Mouse (Mus musculus) MEL (cell line): ENCODE measurements around the gene Ly6g6c.

Experiments used
- CTCF ChIP-seq, 3 experiments: IDR thresholded peaks in 2 of 3; conservative IDR thresholded peaks in 1 of 3; 2 replicates each; pipeline ENCODE4 v1.5.1; 2011 to 2012; ENCODE audit warnings: low read length in 3 of 3, low read depth in 2 of 3, mild to moderate bottlenecking in 2 of 3, improper control_type of control experiment in 1 of 3, inconsistent platforms in 1 of 3, mixed read lengths in 1 of 3, moderate library complexity in 1 of 3; ENCODE audit not compliant: control insufficient read depth in 1 of 3, insufficient read depth in 1 of 3, poor library complexity in 1 of 3, severe bottlenecking in 1 of 3
- EP300 ChIP-seq, 2 experiments: IDR thresholded peaks; 2 replicates each; pipeline ENCODE4 v1.6.1; 2011; ENCODE audit warnings: improper control_type of control experiment in 2 of 2, low read length in 2 of 2, low read depth in 1 of 2, mild to moderate bottlenecking in 1 of 2
- GATA1 ChIP-seq: IDR thresholded peaks from 2 replicates; pipeline ENCODE4 v1.6.1; 2011; ENCODE audit warnings: low read depth, low read length, improper control_type of control experiment
- HCFC1 ChIP-seq: IDR thresholded peaks from 2 replicates; pipeline ENCODE4 v1.6.1; 2012; ENCODE audit warnings: low read depth, mild to moderate bottlenecking, inconsistent platforms, low read length, improper control_type of control experiment, moderate library complexity
- MAX ChIP-seq: IDR thresholded peaks from 2 replicates; pipeline ENCODE4 v1.6.1; 2011; ENCODE audit warnings: low read length, improper control_type of control experiment
- POLR2A ChIP-seq, 2 experiments: IDR thresholded peaks; 2 replicates each; pipeline ENCODE4 v1.6.1; 2011 to 2012; ENCODE audit warnings: low read length in 2 of 2, mild to moderate bottlenecking in 2 of 2, control low read depth in 1 of 2, improper control_type of control experiment in 1 of 2, low read depth in 1 of 2, moderate library complexity in 1 of 2; ENCODE audit not compliant: control insufficient read depth in 1 of 2, insufficient read depth in 1 of 2, poor library complexity in 1 of 2
- TAL1 ChIP-seq: IDR thresholded peaks from 2 replicates; pipeline ENCODE4 v1.6.1; 2012; ENCODE audit warnings: mild to moderate bottlenecking, inconsistent platforms, low read length, moderate library complexity, mixed read lengths
- USF2 ChIP-seq, 2 experiments: IDR thresholded peaks; 2 replicates each; pipeline ENCODE4 v1.6.1; 2011 to 2012; ENCODE audit warnings: improper control_type of control experiment in 2 of 2, low read length in 2 of 2, borderline replicate concordance in 1 of 2, inconsistent platforms in 1 of 2, low read depth in 1 of 2, mild to moderate bottlenecking in 1 of 2; ENCODE audit not compliant: insufficient read depth in 1 of 2
- ZC3H11A ChIP-seq: IDR thresholded peaks from 2 replicates; pipeline ENCODE4 v1.6.1; 2012; ENCODE audit warnings: low read depth, mild to moderate bottlenecking, inconsistent platforms, low read length, improper control_type of control experiment
- ZKSCAN1 ChIP-seq: IDR thresholded peaks from 2 replicates; pipeline ENCODE4 v1.6.1; 2012; ENCODE audit warnings: low read depth, mild to moderate bottlenecking, inconsistent platforms, low read length, improper control_type of control experiment, moderate library complexity

- TF ChIP-seq MAX (no peak), GATA1 (peak; percentile 89), POLR2A (IDR thresholded peaks at IDR 0.05; ENCODE audit: control insufficient read depth in 1 of 2, insufficient read depth in 1 of 2, low read depth in 1 of 2, low read length in 2 of 2, poor library complexity in 1 of 2) (no peak; a peak in 1 of 4 replicates), TAL1 (no peak; the same call in 1 of the 2 replicates), EP300 (IDR thresholded peaks at IDR 0.05; ENCODE audit: low read depth in 1 of 2, low read length in 2 of 2) (peak; percentile 69 to 75), ZC3H11A (no peak), CTCF (IDR thresholded peaks at IDR 0.05 in 2 of 3, conservative IDR thresholded peaks at IDR 0.05 in 1 of 3; ENCODE audit: control insufficient read depth in 1 of 3, insufficient read depth in 1 of 3, low read depth in 2 of 3, low read length in 3 of 3, poor library complexity in 1 of 3, severe bottlenecking in 1 of 3) (no peak), HCFC1 (0 out of 2 replicates have a peak, but pooled peaks have one; percentile 14), ZKSCAN1 (no peak; the same call in 1 of the 2 replicates), USF2 (IDR thresholded peaks at IDR 0.05; ENCODE audit: borderline replicate concordance in 1 of 2, insufficient read depth in 1 of 2, low read depth in 1 of 2, low read length in 2 of 2) (no peak)
These were observed 17.5 kb upstream of the Ly6g6c start for GRCm38 (mm10) chr17:35047688-35048087.
